Mouse (Mus musculus) spleen, adult 18-20 months (tissue): Measurements from ENCODE around the gene Nfkbie.

Source experiments
- DNase-seq, 2 experiments: peaks; one replicate each; pipeline ENCODE4 v3.0.0; 2022; ENCODE audit warnings: mixed read lengths in 2 of 2

Nfkbie gene

DNA sequence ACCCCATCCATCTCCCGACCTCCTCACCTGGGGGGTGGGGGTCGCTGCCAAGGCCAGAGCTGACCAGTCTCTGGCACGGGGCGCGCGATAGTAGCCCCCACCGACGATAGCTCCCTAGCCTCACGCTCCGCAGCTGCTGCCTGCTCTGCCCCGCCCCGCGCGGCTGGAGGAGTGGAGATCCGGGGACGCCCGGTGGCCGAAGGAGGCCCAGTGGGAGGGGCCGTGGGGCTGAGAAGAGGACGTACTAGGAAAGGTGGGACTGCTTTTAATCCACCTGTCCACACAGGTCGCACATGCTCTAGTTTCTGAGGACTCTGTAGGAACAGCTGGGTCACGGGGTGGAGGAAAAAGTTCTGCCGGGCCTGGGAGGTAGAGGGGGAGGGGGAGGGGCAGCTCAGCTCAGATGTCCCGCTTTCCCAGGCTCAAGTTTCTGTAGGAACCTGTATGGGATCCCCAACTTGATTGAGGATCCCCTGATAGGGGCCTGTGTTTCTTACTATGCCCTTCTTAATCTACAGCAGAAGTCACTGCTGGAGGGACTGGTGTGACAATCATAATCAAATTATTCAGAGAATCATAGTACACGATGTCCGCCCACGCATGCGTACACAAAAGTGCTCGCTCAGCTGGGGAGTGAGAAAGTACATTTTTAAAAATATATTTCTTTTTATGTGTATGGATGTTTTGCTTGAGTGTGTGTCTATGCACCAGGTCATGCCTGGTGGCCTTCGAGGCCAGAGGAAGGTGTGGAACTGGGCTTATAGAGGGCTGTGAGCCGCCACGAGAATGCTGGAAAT, 44.1 kb downstream of the Nfkbie start, which contains the start of gene Slc29a1:
Gene Slc29a1, minus strand, starts transcription at position 161 of the 797 bp plus-strand sequence.
- DNase-seq: peak in 1 of 2 experiments; percentile 35

DNA sequence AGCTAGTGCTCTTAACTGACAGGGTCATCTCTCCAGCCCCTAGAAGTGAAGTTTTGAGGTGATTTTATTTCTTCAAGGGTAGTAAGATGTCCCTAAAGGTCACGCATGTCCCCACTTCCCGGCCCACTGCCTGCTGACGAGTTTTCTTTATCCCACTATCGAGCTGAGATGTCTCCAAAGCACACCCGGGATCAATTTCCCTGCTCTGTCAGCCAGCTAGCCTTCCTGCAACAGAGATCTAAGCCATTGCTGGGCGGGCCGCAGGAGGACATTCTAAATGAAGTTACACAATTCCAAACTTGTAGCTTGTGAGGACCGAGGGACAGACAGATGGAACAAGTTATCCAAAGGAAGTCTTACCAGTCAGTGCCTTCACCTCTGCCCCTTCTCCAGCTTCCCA, 44.8 kb downstream of the Nfkbie start:
- DNase-seq: no peak

DNA sequence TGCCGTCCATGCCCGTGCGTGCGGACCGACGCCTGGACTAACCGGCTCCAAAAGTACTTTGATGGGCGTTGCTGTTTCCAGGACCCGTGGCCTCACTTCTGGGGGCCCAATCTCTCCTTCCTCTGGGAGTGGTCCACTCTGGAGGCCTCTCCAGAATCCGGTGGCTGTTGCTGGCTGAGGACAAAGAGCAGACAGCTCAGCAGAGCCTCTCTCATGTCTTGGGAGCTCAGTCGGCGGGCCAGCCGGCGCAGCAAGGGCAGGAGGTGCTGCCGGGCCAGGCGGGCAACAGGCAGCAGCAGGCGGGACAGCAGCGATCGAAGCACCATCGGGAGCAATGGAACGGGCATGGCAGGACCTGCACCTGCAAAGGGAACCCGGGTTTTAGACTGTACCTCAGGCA, 45.8 kb downstream of the Nfkbie start:
- no peak for DNase-seq

DNA sequence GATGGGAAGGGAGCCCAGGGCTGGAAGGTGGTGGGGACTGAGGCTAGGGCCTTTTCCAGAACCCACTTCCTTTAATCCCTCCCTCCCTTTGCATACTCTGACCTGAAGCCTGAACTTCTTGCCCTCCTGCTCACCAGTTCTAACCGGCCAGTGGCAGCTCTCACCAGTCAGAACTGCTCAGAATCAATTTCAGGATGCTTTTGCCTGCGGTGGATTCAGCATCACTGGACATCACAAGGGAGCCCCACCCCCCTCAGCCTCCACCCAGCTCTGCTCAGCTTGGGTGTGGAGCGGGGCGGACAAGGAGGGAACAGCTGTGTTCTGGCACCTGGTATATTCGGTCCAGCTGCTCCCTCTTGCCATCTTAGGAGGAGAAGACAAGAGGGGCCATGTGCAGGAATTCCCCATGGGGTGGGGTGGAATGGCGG, 46.4 kb downstream of the Nfkbie start, which contains the start of gene Mymx:
Gene Mymx, minus strand, starts transcription at position 226 of the 428 bp plus-strand sequence.
- no peak for DNase-seq

DNA sequence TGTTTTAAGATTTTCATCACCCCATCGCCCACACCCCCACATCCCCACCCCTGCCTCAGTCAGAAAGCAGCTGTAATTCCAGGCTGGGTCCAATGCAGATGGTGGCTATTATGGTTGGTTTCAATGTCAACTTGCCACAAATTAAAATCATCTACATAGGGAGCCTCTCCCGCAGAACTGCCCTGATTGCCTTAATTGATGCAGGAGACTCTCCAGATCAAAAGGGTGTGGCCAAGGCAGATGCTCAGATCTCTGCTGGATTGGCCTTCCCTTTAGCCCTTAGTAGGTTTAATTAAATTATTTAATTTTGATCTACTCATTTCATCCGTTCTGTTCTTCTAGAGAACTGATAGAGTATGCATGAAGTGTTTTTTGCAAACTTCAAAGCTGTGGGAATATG, 47.5 kb downstream of the Nfkbie start:
- no peak for DNase-seq

DNA sequence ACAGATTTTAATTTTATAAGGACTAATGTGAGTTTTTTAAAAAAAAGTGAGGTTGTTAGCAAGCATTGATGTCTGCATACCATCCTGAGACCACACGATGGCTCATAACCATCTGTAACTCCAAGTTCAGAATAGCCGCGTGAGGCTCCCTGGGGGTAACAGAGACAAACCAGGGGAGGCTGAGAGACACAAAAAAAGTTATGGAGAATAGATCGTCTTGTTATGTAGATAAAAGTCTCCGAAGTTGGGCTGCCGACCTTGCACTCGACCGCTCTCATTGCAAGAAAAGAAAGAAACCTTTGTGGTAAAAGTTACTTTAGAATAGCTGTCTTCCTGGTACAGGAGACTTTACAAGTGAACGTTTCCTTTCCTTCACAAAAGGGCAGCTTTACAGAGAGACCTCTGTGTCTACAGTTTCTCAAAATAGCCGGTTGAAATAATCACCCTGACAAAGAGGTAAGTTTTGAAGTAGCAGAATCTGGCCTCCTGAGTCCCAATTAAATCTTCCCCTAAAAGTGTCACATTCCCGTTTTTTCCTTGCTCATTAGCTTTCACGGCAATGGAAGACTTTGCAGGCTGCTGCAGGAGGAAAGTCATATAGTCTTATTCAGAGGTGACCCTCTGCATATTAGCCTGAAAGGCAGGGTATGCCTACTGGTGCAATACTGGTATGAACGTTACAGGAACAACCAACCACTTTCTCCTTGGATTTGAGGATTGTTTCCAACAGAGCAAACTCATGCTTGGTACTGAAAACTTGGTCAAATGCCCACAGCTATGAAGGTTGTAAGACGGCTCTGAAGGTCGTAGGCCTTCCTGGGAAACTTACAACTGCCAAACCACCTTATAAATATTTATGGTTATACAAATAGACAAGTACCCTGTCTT, 51.7 kb downstream of the Nfkbie start:
- DNase-seq: no peak

DNA sequence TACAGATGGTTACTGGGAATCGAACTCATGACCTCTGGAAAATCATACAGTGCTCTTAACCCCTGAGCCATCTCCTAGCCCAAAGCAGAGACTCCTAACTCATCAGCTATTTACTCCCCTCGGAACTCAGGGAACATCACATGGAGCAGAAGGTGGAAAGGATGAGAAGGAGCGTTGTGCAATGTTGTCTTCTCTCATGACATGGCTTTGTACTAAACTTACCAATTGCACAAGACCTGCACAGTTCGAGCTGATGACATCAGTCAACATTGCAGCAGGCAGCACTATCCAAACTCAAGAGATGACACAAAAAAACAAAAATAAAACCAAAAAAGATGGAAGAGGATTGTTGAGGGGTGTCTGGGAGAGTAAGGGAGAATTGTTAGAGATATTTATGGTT, 52.9 kb downstream of the Nfkbie start:
- no peak for DNase-seq

DNA sequence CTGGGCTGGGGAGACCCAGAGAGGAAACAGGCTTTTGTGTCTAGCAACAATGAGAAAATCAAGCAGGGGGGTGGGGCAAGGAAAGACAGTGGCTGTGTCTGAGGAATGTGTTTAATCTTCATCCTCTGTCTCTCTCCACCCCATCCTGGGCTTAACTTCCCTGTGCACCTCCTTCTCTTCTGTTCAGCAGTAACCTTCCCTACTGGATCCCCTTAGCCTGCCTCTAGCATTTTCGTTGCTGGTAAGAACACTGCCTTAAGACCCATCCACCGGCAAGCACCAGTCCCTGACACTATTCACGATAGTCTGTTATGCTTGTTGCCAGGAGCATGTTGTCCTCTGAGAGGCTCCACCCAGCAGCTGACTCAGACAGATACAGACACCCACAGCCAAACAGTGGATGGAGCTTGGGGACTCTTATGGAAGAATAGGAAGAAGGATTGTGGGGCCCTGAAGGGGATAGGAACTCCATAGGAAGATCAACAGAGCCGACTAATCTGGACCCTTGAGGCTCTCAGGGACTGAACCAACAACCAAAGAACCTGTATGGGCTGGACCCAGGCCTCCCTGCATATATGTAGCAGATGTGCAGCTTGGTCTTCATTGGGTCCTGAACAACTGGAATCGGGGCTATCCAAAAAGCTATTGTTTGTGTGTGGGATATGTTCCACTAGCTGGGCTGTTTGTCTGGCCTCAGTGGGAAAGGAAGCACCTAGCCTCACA, 54.8 kb downstream of the Nfkbie start:
- no peak for DNase-seq

DNA sequence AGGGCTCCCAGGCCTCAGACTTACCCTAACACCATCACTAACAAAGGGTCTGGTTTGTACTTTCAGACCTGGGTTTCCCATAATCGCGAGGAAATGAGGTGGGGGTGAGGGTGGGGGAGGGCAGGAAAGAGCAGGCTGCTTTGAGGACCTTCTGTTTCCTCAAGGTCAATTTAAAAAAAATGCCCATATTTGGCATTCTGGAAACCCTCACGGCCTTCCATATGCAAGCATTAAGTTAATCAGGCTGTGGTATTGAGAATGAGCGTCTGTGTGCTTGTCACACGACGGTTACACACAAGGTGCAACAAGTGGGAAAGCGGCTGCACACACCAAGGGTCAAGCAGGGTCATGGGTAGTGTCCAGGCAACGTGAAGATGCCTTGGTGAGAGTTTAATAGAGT, 56.5 kb downstream of the Nfkbie start:
- no peak for DNase-seq
